Mouse (Mus musculus): ENCODE data around the gene Sucla2.
"Not testable (repeated sequence)": the region's sequence is repeated elsewhere in the genome, so short reads cannot be mapped to it uniquely, and the experiment has no call there.

The Sucla2 gene

DNA sequence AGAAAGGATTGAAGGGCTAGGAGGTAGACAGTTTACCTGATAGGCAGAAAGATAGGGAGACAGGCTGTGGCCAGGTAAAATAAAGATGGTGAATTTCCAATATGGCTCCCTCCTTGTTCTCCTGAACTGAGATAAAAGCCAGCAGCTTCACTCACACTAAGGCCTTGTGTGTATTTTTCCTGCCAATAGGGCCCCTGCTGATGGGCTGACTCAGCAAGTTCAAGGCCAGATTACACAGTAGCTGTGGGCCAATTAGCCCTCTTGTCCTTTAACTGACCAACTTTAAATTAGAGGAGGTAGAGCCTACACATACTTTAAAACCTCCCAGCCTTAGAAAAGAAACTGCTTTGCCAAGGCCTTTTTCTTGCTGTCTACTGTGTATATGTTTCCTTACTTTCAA, 51.2 kb downstream of the Sucla2 start:
- in situ Hi-C loops (cut with MboI; ENCODE audit: low pct_unique_long_range_greater_than_20kb in 1 of 2, low sequenced_read_pairs in 2 of 2, unreplicated experiment in 1 of 2), result no loop called here

- in situ Hi-C loops (cut with MboI; ENCODE audit: low pct_unique_long_range_greater_than_20kb in 1 of 2, low sequenced_read_pairs in 2 of 2, unreplicated experiment in 1 of 2), result no loop called here
Measured at GRCm38 (mm10) chr14:73588080-73588479, 63.0 kb downstream of the Sucla2 start.

GRCm38 (mm10) chr14:73592166-73592565, 67.0 kb downstream of the Sucla2 start:
- in situ Hi-C loops (cut with MboI; ENCODE audit: low pct_unique_long_range_greater_than_20kb in 1 of 2, low sequenced_read_pairs in 2 of 2, unreplicated experiment in 1 of 2), result no loop called here

DNA sequence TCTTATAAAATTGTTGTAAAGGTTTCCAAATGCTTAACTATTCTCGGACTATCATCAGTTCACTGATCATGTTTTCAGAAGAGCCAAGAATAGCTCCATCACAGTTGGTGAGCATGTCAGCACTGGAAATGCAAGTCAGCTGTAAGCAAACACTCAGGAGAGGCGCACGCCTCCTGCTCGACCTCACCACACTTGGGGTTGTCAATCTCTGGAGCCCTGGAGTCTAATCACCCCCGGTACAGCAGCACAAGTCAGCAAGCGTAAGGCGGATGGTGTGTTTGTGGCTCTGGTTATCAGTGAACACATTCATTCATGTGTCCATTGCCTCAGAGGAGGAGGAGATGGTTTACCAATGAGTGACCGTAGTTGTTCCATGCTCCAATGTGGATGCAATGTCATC, 74.6 kb downstream of the Sucla2 start:
- in situ Hi-C loops (cut with MboI; ENCODE audit: low pct_unique_long_range_greater_than_20kb in 1 of 2, low sequenced_read_pairs in 2 of 2, unreplicated experiment in 1 of 2), result no loop called here

DNA sequence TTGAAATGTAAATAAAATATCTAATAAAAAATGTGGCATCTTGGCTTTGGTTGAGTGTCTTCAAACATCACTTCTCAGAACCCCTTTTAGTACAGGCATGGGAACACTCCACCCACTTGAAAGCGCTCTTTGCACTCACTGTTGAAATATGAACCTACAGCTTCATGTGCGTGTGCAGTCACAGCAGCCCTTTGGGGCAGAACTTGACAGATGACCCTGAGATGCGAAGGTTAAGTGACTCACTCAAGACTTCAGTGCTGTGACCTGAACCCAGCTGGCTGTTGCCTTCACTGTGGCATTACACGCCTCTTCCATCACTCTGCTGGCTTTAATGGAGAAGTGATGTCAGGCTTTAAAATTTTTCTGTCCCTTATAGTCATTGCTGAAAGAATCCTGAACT, 82.6 kb downstream of the Sucla2 start:
- in situ Hi-C loops (cut with MboI; ENCODE audit: low pct_unique_long_range_greater_than_20kb in 1 of 2, low sequenced_read_pairs in 2 of 2, unreplicated experiment in 1 of 2), result no loop called here

DNA sequence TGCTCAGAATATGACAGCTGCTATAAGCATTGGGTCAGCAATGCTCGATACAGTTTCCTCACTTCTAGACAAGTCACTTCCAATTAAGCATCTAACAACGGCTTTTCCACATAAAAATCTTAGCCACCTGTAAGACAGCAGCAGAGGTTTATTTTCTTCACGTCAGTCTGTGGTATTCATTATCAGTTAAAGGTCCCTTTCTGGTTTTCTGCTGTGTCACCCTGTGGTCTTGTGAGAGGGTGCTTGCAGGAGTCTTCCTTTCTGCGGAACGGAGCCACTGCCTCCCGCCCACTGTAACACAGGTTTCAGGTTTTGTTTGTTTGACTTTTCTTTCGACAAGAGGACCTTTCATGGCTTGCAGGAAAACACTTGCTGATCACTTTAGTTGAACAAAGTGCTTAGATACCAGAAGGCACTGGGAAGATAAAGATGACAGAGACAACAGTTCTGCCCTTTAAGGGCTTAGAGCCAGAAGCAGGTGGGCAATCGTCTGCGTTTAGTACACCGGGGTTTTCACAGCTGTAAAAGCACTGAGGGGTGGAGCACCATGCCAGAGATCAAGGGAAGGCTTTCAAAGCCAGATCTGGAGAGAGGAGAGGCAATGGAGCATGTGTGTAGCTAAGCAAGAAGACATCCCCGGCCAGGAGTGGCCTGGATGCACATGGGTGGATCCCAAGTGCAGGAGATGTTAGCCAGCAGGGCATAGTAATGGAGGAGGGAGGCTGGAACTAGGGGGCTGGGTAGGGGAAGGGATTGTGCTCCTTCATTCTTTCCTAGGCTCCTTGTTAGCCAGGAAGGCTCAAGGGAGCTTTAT, 83.8 kb downstream of the Sucla2 start:
- in situ Hi-C loops (cut with MboI; ENCODE audit: low pct_unique_long_range_greater_than_20kb in 1 of 2, low sequenced_read_pairs in 2 of 2, unreplicated experiment in 1 of 2), result no loop called here

DNA sequence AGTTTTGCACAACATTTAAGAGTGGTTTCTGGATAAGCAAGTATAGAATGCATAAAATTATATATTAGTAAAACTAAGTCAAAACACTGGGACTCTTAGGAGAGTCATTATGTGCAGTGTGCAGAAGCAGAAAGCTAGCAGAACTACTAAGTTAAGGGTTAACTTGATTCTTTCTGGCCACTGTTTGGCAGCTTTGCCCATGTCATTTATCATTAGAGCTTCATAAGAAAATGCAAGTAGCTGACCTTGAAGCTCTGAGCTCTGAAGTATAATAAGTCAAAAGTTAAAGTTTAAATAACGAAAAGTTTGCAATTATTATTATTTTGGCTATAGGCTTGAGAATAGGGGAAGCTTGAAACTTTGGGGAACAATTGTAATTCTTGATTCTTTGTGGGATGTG, 89.8 kb downstream of the Sucla2 start:
- in situ Hi-C loops (cut with MboI; ENCODE audit: low pct_unique_long_range_greater_than_20kb in 1 of 2, low sequenced_read_pairs in 2 of 2, unreplicated experiment in 1 of 2), result not testable (repeated sequence)

DNA sequence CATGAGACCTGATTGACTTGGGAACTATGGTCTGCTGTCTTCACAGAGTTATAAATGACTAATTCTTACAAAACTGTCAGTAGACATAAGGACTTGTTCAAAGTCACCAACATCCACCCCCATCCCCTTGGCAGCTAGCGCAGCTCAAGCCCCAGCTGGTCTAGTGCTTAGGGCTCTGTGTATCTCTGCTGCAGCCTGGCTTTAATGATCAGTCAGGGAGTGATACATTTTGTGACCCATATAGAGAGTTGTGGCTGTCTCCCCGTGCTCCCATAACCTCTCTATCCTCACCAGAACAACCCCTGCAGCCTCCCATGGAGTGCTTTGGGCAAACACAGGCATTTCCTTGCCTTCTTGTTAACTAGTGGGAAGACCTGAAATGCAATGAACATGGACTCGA, 95.8 kb downstream of the Sucla2 start:
- in situ Hi-C loops (cut with MboI; ENCODE audit: low pct_unique_long_range_greater_than_20kb in 1 of 2, low sequenced_read_pairs in 2 of 2, unreplicated experiment in 1 of 2), result no loop called here

GRCm38 (mm10) chr14:73622988-73623387, 97.9 kb downstream of the Sucla2 start:
- in situ Hi-C loops (cut with MboI; ENCODE audit: low pct_unique_long_range_greater_than_20kb in 1 of 2, low sequenced_read_pairs in 2 of 2, unreplicated experiment in 1 of 2), result no loop called here

DNA sequence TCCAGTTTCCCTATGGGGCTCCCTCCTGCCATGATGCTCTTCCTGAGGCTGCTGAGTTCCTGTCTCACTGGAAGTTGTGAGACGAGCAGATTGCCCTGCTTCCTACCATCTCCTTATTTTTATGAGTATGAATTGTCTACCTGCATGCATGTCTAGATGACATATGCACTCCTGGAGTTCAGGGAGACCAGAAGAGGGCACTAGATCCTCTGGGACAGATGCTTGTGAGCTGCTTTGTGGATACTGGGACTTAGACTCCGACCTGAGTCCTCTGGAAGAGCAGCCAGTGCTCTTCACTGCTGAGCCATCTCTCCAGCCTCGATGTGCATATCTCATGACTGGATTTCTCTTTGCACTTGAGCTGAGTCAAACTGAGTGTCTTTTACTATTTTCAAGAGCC, 100.3 kb downstream of the Sucla2 start:
- in situ Hi-C loops (cut with MboI; ENCODE audit: low pct_unique_long_range_greater_than_20kb in 1 of 2, low sequenced_read_pairs in 2 of 2, unreplicated experiment in 1 of 2), result no loop called here

DNA sequence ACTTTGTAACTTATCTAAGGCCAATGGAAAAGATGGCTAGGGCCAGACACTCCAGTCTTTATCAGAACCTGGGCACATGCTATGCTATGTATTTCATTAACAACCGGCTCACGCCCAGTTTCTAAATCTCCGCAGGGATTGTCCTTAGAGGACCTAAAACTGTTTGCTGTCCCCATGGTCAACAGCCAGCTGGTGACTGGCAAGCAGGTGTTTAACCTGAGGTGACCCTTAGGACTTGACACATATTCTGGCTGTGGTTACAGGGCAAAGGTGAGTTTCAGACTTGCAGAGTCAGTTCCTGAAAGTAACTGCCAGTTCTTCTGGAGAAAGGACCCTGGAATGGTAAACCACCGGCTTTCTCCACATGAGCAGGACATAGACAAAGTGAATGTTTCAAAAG, 106.4 kb downstream of the Sucla2 start:
- in situ Hi-C loops (cut with MboI; ENCODE audit: low pct_unique_long_range_greater_than_20kb in 1 of 2, low sequenced_read_pairs in 2 of 2, unreplicated experiment in 1 of 2), result no loop called here

DNA sequence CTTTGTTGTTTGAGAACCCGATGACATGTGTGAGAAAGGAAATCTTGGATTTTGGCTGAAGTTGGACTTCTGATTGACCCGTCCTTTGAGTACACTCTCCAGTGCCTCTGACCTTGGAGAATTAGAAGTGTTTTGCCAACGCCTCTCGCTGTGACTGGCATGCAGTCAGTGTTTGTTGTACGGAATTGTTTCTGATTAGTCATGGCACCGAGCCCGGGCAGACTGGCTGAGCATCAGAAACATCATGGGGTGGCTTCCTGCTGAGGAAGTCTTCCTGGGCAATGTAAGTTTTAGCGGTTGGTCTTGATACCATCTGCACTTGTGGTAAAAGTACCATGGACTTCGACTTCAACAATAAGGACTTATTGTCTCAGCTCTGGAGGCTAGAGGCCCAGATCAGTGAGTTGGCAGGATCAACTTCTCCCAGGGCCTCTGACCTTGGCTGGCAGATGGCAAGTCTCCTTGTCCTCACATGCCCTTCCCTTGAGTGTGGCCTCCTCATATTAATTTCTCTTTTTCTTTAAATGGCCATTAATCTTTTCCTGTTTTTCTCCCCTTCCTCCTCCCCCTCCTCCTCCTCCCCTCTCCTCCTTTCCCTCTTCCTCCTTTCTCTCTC, 107.6 kb downstream of the Sucla2 start:
- in situ Hi-C loops (cut with MboI; ENCODE audit: low pct_unique_long_range_greater_than_20kb in 1 of 2, low sequenced_read_pairs in 2 of 2, unreplicated experiment in 1 of 2), result no loop called here

DNA sequence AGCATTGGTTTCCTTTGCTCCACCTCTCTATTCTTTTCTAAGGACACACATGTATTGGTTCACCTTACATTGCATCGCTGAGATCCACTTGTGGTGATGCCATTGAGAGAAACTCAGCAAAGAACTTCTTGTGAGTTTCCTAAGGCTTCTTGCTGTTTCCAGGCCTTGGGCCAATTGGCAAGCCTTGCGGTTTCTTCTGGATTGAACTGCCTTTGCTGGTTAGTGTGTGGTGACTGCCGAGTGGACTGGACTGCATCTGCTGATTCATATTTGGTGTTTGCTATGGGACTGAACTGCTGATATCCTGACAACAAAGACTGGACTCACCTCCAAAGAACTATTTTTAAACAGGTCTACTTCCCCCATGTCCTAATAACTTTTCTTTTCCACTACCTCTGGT, 109.2 kb downstream of the Sucla2 start:
- in situ Hi-C loops (cut with MboI; ENCODE audit: low pct_unique_long_range_greater_than_20kb in 1 of 2, low sequenced_read_pairs in 2 of 2, unreplicated experiment in 1 of 2), result no loop called here

DNA sequence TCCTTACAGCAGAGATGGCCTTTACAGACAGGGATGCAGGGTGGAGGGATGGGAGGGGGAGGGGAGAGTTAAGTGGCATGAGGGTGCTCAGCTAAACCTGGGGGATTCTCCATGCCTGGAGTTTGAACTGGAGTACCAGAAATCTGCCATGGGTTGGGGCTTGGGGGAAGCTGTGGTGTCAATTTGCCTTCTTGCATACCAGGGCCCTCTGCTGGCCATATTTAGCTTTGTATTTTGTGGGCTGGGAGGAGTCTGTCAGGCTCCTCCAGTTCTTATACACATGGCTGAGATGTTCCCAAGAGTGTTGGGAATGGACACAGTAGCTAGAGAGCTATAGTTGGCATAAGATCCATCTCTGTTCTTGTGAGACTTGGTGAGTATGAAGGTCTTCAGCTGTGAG, 112.3 kb downstream of the Sucla2 start:
- in situ Hi-C loops (cut with MboI; ENCODE audit: low pct_unique_long_range_greater_than_20kb in 1 of 2, low sequenced_read_pairs in 2 of 2, unreplicated experiment in 1 of 2), result no loop called here
